Comparison of ENCODE assay signal across 10 mouse cellular contexts in genomic region chr11:105959355-105959754, GRCm38 (mm10). TPM values are rescaled to one million over a fixed set of nuclear protein-coding genes. Genes with fewer than 3 reads are reported as not detected.
DNase-seq lines count a peak whose midpoint lies in the region; ATAC-seq lines count a peak whose summit lies in the region.
"Had no signal": no experiment of that assay in that cellular context is flagged by ENCODE, and none has a peak within 500 bp of the region (broad histone marks: within the 10 kb centered on the region; RNA-seq: fewer than 3 reads in every experiment).

No protein-coding gene starts in this region.

- no peak for ATAC-seq in CD4-positive, CD25-positive, alpha-beta regulatory T cell, adult 4 months
- ATAC-seq in midbrain, embryonic 14.5 days (ENCODE audit: low FRiP score, low TSS enrichment): no peak
- ATAC-seq in midbrain, embryonic 11.5 days (ENCODE audit: low FRiP score): no peak

- intact Hi-C loops in gastrocnemius, postnatal 36 days (cut with DNase I): no loop called here

- H3K27me3 ChIP-seq in midbrain, embryonic 14.5 days (ENCODE audit: control insufficient read depth, insufficient read depth, low read length): no peaks in the 10 kb centered on the region
- H3K27me3 ChIP-seq in midbrain, embryonic 11.5 days (ENCODE audit: control insufficient read depth, insufficient read depth, low read length): no peaks in the 10 kb centered on the region

- no peaks in the 10 kb centered on the region for H3K9me3 ChIP-seq in midbrain, embryonic 14.5 days (ENCODE audit: control insufficient read depth, low read length)
- no peaks in the 10 kb centered on the region for H3K9me3 ChIP-seq in midbrain, embryonic 11.5 days (ENCODE audit: control insufficient read depth, low read length)

- no peak overlapping the region for H3K4me3 ChIP-seq in midbrain, embryonic 14.5 days (replicated peaks; ENCODE audit: low read depth, low read length)
- no peak overlapping the region for H3K4me3 ChIP-seq in midbrain, embryonic 11.5 days (ENCODE audit: low read depth, low read length)

- DNase-seq in CD4-positive, CD25-positive, alpha-beta regulatory T cell, adult 2 months (ENCODE audit: low read depth, low spot score): peak; percentile 9
- peak; percentile 30 for DNase-seq in midbrain, embryonic 14.5 days
- no peak for DNase-seq in midbrain, embryonic 11.5 days (ENCODE audit: low spot score, missing footprints)
- peak; percentile 40 to 69 for DNase-seq in lung, adult 18-20 months
- DNase-seq in right cerebral cortex, postnatal 4 days: peak; percentile 31
- no peak for DNase-seq in gastrocnemius, postnatal 36 days
- no peak for DNase-seq in T-cell, adult 2 months (ENCODE audit: low spot score)

- H3K4me1 ChIP-seq in midbrain, embryonic 14.5 days (ENCODE audit: control insufficient read depth, insufficient read depth, low read length): peaks cover 2% of the 10 kb centered on the region; the same call in 1 of the 2 replicates
- H3K4me1 ChIP-seq in midbrain, embryonic 11.5 days (ENCODE audit: control insufficient read depth, insufficient read depth, low read length): no peaks in the 10 kb centered on the region

- no peak overlapping the region for H3K4me2 ChIP-seq in midbrain, embryonic 14.5 days (ENCODE audit: low read length)
- no peak overlapping the region for H3K4me2 ChIP-seq in midbrain, embryonic 11.5 days

- H3K9ac ChIP-seq in midbrain, embryonic 14.5 days (replicated peaks; ENCODE audit: low read length): no peak overlapping the region
- H3K9ac ChIP-seq in midbrain, embryonic 11.5 days (ENCODE audit: low read length): no peak overlapping the region

- H3K27ac ChIP-seq in midbrain, embryonic 14.5 days (replicated peaks; ENCODE audit: low read depth, low read length): no peak overlapping the region
- no peak overlapping the region for H3K27ac ChIP-seq in midbrain, embryonic 11.5 days (ENCODE audit: low read depth, low read length)

- H3K36me3 ChIP-seq in midbrain, embryonic 14.5 days (ENCODE audit: control insufficient read depth, insufficient read depth, low read length): no peaks in the 10 kb centered on the region
- no peaks in the 10 kb centered on the region for H3K36me3 ChIP-seq in midbrain, embryonic 11.5 days (ENCODE audit: control insufficient read depth, insufficient read depth, low read length)

- WGBS in midbrain, embryonic 14.5 days: 54% methylated on average over 17 of the region's 17 CpGs
- 58% methylated on average over 17 of the region's 17 CpGs for WGBS in midbrain, embryonic 11.5 days

RNA-seq across cellular contexts. Expression of gene Cyb561, which starts 6.2 kb away (rescaled TPM):
- 1 to 10 TPM in 1 of 2 experiments, under 1 TPM in 1; 0.48 to 1.7 TPM for polyA plus RNA-seq in CD4-positive, CD25-positive, alpha-beta regulatory T cell, adult 4 months (2017; shearing (Covaris generic))
- polyA plus RNA-seq in midbrain, embryonic 14.5 days (2014; fragmentation: Nextera tagmentation; extraction: Ambion mirVana): 45.7 and 52.9 TPM in 2 replicates
- 10.1 and 11.6 TPM in 2 replicates for polyA plus RNA-seq in midbrain, embryonic 11.5 days (2014; fragmentation: Nextera tagmentation; extraction: Ambion mirVana)
- total RNA-seq in gastrocnemius, postnatal 36 days (2021): 1 to 10 TPM; 4.3 to 6.0 TPM
- total RNA-seq: neutrophil, adult 5-6 weeks had no signal

RNA-seq across cellular contexts. Expression of gene Ace, which starts 8.4 kb away (rescaled TPM):
- polyA plus RNA-seq in CD4-positive, CD25-positive, alpha-beta regulatory T cell, adult 4 months (2017; shearing (Covaris generic)): not detected
- 2.9 and 3.6 TPM in 2 replicates for polyA plus RNA-seq in midbrain, embryonic 14.5 days (2014; fragmentation: Nextera tagmentation; extraction: Ambion mirVana)
- polyA plus RNA-seq in midbrain, embryonic 11.5 days (2014; fragmentation: Nextera tagmentation; extraction: Ambion mirVana): 0.57 and 0.89 TPM in 2 replicates
- total RNA-seq in gastrocnemius, postnatal 36 days (2021): 10 to 100 TPM; 24.1 to 34.8 TPM

RNA-seq across cellular contexts. Expression of gene Ace3, which starts 35.1 kb away (rescaled TPM):
- polyA plus RNA-seq in CD4-positive, CD25-positive, alpha-beta regulatory T cell, adult 4 months (2017; shearing (Covaris generic)): not detected
- 0.09 TPM in 1 of 2 replicates, not detected in the other for polyA plus RNA-seq in midbrain, embryonic 14.5 days (2014; fragmentation: Nextera tagmentation; extraction: Ambion mirVana)
- polyA plus RNA-seq in midbrain, embryonic 11.5 days (2014; fragmentation: Nextera tagmentation; extraction: Ambion mirVana): not detected in 2 replicates
- not detected for total RNA-seq in gastrocnemius, postnatal 36 days (2021)
- total RNA-seq: layer of hippocampus, postnatal 14 days; neutrophil, adult 5-6 weeks had no signal

RNA-seq across cellular contexts. Expression of gene Kcnh6, which starts 48.6 kb away (rescaled TPM):
- polyA plus RNA-seq in CD4-positive, CD25-positive, alpha-beta regulatory T cell, adult 4 months (2017; shearing (Covaris generic)): under 1 TPM in 1 of 2 experiments, not detected in 1; 0.18 TPM
- 1.00 and 1.8 TPM in 2 replicates for polyA plus RNA-seq in midbrain, embryonic 14.5 days (2014; fragmentation: Nextera tagmentation; extraction: Ambion mirVana)
- polyA plus RNA-seq in midbrain, embryonic 11.5 days (2014; fragmentation: Nextera tagmentation; extraction: Ambion mirVana): 0.21 and 0.29 TPM in 2 replicates
- total RNA-seq in gastrocnemius, postnatal 36 days (2021): not detected

Comparison
In these comparisons a context has a peak if more than half of its experiments do, and no peak if none do; other contexts are left out.
1. DNase-seq: peak in CD4-positive, CD25-positive, alpha-beta regulatory T cell, adult 2 months (single experiment), midbrain, embryonic 14.5 days (single experiment), lung, adult 18-20 months (2 of 2) and right cerebral cortex, postnatal 4 days (single experiment); none in midbrain, embryonic 11.5 days (single experiment), gastrocnemius, postnatal 36 days (0 of 2) and T-cell, adult 2 months (single experiment).